Mouse (Mus musculus): ENCODE measurements at regions not wholly inside any gene's neighbourhood (a gene's known extent, or its start where the extent isn't known, plus 50 kb on each side); places are given as distances from the start of the nearest gene placed in this dataset.
A peak's percentile ranks its signal among the peaks of the same experiment; 100 is the strongest.

- ATAC-seq (ENCODE audit: low FRiP score), result no peak
- Histone ChIP-seq H3K36me3 (no peaks in the 10 kb centered on the region), H3K27ac (replicated peaks) (no peak overlapping the region), H3K27me3 (replicated peaks) (no peaks in the 10 kb centered on the region), H3K9me3 (replicated peaks) (no peaks in the 10 kb centered on the region), H3K4me1 (no peaks in the 10 kb centered on the region), H3K4me2 (no peak overlapping the region), H3K4me3 (replicated peaks) (no peak overlapping the region), H3K9ac (replicated peaks) (no peak overlapping the region)
- 79% methylated on average over 2 of the region's 2 CpGs for WGBS
These were observed 247.1 kb downstream of the Ipo11 start for GRCm38 (mm10) chr13:106689618-106690017.

GRCm38 (mm10) chr13:106689051-106689450, 247.7 kb downstream of the Ipo11 start:
- ATAC-seq (ENCODE audit: low FRiP score), result no peak
- H3K9ac ChIP-seq (replicated peaks), result no peak overlapping the region
- H3K27ac ChIP-seq (replicated peaks), result no peak overlapping the region
- H3K4me2 ChIP-seq, result no peak overlapping the region
- no peaks in the 10 kb centered on the region for H3K4me1 ChIP-seq
- H3K27me3 ChIP-seq (replicated peaks), result no peaks in the 10 kb centered on the region
- H3K36me3 ChIP-seq, result no peaks in the 10 kb centered on the region
- 84% methylated on average over 8 of the region's 8 CpGs for WGBS
- no peak overlapping the region for H3K4me3 ChIP-seq (replicated peaks)
- H3K9me3 ChIP-seq (replicated peaks), result no peaks in the 10 kb centered on the region

DNA sequence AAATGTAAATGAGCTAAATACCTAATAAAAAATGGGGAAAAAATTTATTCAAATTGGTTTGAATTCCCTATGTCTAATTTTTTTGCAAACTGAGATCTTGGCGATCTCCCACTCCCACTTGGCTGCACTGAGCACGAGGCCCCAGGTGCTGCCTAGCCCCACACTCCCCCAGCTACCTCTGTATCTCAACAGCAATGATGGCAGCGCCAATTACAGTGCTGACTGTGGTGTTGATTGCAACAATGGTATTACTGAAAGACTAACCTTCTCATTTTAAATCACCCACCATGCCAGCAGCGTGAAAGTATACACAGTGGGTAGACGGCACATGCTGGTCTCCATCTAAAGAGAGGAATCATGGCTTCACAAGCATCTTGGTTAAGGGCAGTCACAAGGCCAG, 267.1 kb downstream of the Ipo11 start:
- 90% methylated on average over 5 of the region's 5 CpGs for WGBS
- Histone ChIP-seq H3K4me2 (no peak overlapping the region), H3K4me1 (no peaks in the 10 kb centered on the region), H3K4me3 (replicated peaks) (no peak overlapping the region), H3K9ac (replicated peaks) (no peak overlapping the region), H3K9me3 (replicated peaks) (no peaks in the 10 kb centered on the region; the same call in 1 of the 2 replicates), H3K27ac (replicated peaks) (no peak overlapping the region), H3K27me3 (replicated peaks) (no peaks in the 10 kb centered on the region), H3K36me3 (no peaks in the 10 kb centered on the region)
- no peak for ATAC-seq (ENCODE audit: low FRiP score)

- Histone ChIP-seq H3K27me3 (replicated peaks) (no peaks in the 10 kb centered on the region), H3K27ac (replicated peaks) (no peak overlapping the region), H3K36me3 (no peaks in the 10 kb centered on the region), H3K4me2 (no peak overlapping the region), H3K4me3 (replicated peaks) (no peak overlapping the region), H3K4me1 (no peaks in the 10 kb centered on the region), H3K9me3 (replicated peaks) (no peaks in the 10 kb centered on the region), H3K9ac (replicated peaks) (no peak overlapping the region)
- no peak for ATAC-seq (ENCODE audit: low FRiP score)
- WGBS, result 88% methylated on average over 1 of the region's 1 CpGs
These were observed 274.6 kb downstream of the Ipo11 start for GRCm38 (mm10) chr13:106662195-106662594.

DNA sequence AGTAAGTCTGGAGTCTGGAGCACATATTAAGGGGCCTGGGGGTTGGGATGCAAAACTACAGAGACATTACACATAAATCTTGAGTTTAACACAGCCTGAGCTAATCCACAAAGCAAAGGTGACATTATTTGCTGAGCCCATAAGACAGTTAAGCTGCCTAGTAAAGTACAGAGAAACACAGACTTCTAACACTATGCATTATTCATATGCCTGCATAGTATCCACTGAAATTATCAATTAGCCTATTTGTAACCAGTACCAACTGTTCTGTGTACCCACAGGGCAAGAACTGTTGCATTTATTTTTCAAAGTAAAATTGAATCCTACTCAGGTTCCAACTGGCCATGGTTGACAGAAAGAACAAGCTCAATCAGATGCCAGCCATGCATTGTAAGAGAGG, 287.4 kb downstream of the Ipo11 start:
- ATAC-seq (ENCODE audit: low FRiP score), result no peak
- H3K9ac ChIP-seq (replicated peaks), result no peak overlapping the region
- H3K4me3 ChIP-seq (replicated peaks), result no peak overlapping the region
- no peaks in the 10 kb centered on the region for H3K27me3 ChIP-seq (replicated peaks)
- no peak overlapping the region for H3K4me2 ChIP-seq
- H3K36me3 ChIP-seq, result no peaks in the 10 kb centered on the region
- no peaks in the 10 kb centered on the region for H3K4me1 ChIP-seq
- H3K9me3 ChIP-seq (replicated peaks), result no peaks in the 10 kb centered on the region
- no peak overlapping the region for H3K27ac ChIP-seq (replicated peaks)

GRCm38 (mm10) chr13:106643302-106643975, 293.3 kb downstream of the Ipo11 start:
- no peaks in the 10 kb centered on the region for H3K9me3 ChIP-seq (replicated peaks)
- H3K4me2 ChIP-seq, result no peak overlapping the region
- H3K36me3 ChIP-seq, result no peaks in the 10 kb centered on the region
- no peaks in the 10 kb centered on the region for H3K27me3 ChIP-seq (replicated peaks)
- H3K4me3 ChIP-seq (replicated peaks), result no peak overlapping the region
- no peaks in the 10 kb centered on the region for H3K4me1 ChIP-seq
- no peak overlapping the region for H3K27ac ChIP-seq (replicated peaks)
- ATAC-seq (ENCODE audit: low FRiP score), result no peak
- WGBS, result 83% methylated on average over 5 of the region's 5 CpGs
- H3K9ac ChIP-seq (replicated peaks), result no peak overlapping the region

DNA sequence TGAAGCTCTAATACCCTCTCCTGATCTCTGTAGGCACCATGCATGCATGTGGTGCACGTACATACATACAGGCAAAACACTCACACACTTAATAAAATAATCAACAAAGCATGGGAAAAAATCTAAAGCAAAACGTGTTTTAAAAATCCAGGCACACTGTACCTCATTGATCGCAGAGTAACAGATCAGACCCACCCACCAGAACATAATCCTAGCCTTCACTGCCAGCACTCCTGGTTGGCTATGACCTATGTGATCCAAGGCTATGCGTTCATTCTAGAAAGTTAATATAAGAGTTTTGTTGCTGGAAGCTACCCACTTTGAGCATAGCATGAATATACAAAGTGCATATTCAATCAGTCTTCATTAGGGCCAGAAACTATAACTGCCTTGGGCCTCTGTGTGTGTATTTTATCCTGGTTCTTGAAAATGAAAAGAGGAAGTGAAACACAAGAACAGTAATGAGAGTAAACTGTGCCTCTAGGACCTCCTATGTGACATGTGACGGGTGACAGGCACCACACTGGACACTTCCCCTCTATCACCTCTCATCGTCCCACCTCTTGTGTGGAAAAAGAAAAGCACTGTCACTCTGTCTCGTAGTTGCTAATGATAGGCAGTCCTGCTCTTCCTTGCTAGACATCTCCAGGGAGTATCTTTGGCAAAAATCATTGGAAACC, 297.9 kb downstream of the Ipo11 start:
- no peak for ATAC-seq (ENCODE audit: low FRiP score)
- H3K27me3 ChIP-seq (replicated peaks), result no peaks in the 10 kb centered on the region
- H3K4me2 ChIP-seq, result no peak overlapping the region
- no peak overlapping the region for H3K27ac ChIP-seq (replicated peaks)
- WGBS, result 82% methylated on average over 7 of the region's 7 CpGs
- H3K4me1 ChIP-seq, result no peaks in the 10 kb centered on the region
- H3K9me3 ChIP-seq (replicated peaks), result no peaks in the 10 kb centered on the region
- H3K36me3 ChIP-seq, result no peaks in the 10 kb centered on the region
- H3K9ac ChIP-seq (replicated peaks), result no peak overlapping the region
- no peak overlapping the region for H3K4me3 ChIP-seq (replicated peaks)

DNA sequence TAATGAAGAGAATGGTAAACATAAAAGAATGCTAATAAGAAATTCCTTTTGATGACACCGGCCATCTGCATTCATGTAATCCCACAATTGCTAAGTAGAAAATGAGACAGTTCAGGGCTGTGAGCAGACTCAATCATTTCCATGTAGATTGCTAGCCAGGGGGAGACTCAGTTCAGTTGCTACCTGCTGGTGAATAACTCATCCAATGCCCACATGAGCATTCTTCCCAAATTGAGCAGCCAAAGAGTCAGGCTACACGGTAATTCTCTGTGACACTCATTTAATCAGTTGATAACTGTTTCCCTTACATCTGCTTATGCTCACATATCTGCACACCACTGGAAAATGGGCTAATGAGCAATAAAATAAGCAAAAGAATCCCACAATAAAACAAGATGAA, 345.0 kb downstream of the Ipo11 start:
- no peak for ATAC-seq (ENCODE audit: low FRiP score)
- no peak overlapping the region for H3K4me3 ChIP-seq (replicated peaks)
- H3K4me2 ChIP-seq, result no peak overlapping the region
- no peaks in the 10 kb centered on the region for H3K27me3 ChIP-seq (replicated peaks)
- 0 out of 2 replicates have a peak, but pooled peaks cover 2% of the 10 kb centered on the region for H3K4me1 ChIP-seq
- no peaks in the 10 kb centered on the region for H3K9me3 ChIP-seq (replicated peaks)
- no peak overlapping the region for H3K9ac ChIP-seq (replicated peaks)
- H3K27ac ChIP-seq (replicated peaks), result no peak overlapping the region
- 49% methylated on average over 2 of the region's 2 CpGs for WGBS
- H3K36me3 ChIP-seq, result no peaks in the 10 kb centered on the region

GRCm38 (mm10) chr13:106567658-106568359, 368.9 kb downstream of the Ipo11 start:
- no peaks in the 10 kb centered on the region for H3K27me3 ChIP-seq (replicated peaks)
- peaks cover 4% of the 10 kb centered on the region; the same call in 1 of the 2 replicates for H3K4me1 ChIP-seq
- no peak overlapping the region for H3K27ac ChIP-seq (replicated peaks)
- peak; percentile 66; the same call in 1 of the 2 replicates for ATAC-seq (ENCODE audit: low FRiP score)
- no peaks in the 10 kb centered on the region for H3K36me3 ChIP-seq
- no peaks in the 10 kb centered on the region for H3K9me3 ChIP-seq (replicated peaks)
- H3K9ac ChIP-seq (replicated peaks), result no peak overlapping the region
- H3K4me2 ChIP-seq, result no peak overlapping the region
- no peak overlapping the region for H3K4me3 ChIP-seq (replicated peaks)
- WGBS, result 51% methylated on average over 9 of the region's 9 CpGs

- Histone ChIP-seq H3K4me2 (no peak overlapping the region), H3K9ac (replicated peaks) (no peak overlapping the region), H3K4me1 (peaks cover 2% of the 10 kb centered on the region; the same call in 1 of the 2 replicates), H3K9me3 (replicated peaks) (no peaks in the 10 kb centered on the region), H3K36me3 (no peaks in the 10 kb centered on the region), H3K4me3 (replicated peaks) (no peak overlapping the region), H3K27me3 (replicated peaks) (no peaks in the 10 kb centered on the region), H3K27ac (replicated peaks) (no peak overlapping the region)
- ATAC-seq (ENCODE audit: low FRiP score), result no peak
- WGBS, result 94% methylated on average over 1 of the region's 1 CpGs
These were observed 374.2 kb downstream of the Ipo11 start for GRCm38 (mm10) chr13:106562588-106562987.

DNA sequence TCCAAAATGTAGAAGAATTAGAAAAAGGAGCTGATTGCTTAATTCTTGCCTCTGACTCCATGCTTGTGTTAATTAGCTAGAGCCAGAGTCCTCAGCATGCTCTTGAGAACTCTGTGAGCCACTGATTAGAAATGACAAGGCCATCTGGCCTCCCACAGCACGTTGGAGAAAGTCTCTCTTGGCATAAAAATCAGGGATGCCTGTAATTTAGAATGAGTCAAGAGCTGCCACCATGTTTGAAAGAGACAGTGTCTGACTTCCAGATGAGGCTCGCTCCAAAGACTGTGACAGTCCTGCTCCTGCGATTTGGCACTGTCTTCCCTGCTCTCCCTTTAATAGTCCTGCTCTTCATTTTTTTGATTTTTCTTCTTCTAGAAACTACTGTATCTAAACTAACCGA, 374.6 kb downstream of the Ipo11 start:
- Histone ChIP-seq H3K27me3 (replicated peaks) (no peaks in the 10 kb centered on the region), H3K9me3 (replicated peaks) (no peaks in the 10 kb centered on the region), H3K4me3 (replicated peaks) (no peak overlapping the region), H3K9ac (replicated peaks) (no peak overlapping the region), H3K4me1 (no peaks in the 10 kb centered on the region), H3K27ac (replicated peaks) (no peak overlapping the region), H3K4me2 (no peak overlapping the region), H3K36me3 (no peaks in the 10 kb centered on the region)
- WGBS, result 70% methylated on average over 4 of the region's 4 CpGs
- ATAC-seq (ENCODE audit: low FRiP score), result no peak
